Mouse (Mus musculus) central nervous system, embryonic 14 days (tissue): ENCODE data around the gene Fut9. TPM values are rescaled to one million over a fixed set of nuclear protein-coding genes. Genes with fewer than 3 reads are reported as not detected.

Experiments
- polyA plus RNA-seq: library from polyadenylated mRNA; depleted of rRNA; stranded (reverse); fragments of >200 nt; gene quantifications from 2 replicates; pipeline ENCODE4 v1.2.3, GENCODE M21; 2012; rRNA removed

The Fut9 gene
- polyA plus RNA-seq, result 4.8 and 6.6 TPM in 2 replicates

DNA sequence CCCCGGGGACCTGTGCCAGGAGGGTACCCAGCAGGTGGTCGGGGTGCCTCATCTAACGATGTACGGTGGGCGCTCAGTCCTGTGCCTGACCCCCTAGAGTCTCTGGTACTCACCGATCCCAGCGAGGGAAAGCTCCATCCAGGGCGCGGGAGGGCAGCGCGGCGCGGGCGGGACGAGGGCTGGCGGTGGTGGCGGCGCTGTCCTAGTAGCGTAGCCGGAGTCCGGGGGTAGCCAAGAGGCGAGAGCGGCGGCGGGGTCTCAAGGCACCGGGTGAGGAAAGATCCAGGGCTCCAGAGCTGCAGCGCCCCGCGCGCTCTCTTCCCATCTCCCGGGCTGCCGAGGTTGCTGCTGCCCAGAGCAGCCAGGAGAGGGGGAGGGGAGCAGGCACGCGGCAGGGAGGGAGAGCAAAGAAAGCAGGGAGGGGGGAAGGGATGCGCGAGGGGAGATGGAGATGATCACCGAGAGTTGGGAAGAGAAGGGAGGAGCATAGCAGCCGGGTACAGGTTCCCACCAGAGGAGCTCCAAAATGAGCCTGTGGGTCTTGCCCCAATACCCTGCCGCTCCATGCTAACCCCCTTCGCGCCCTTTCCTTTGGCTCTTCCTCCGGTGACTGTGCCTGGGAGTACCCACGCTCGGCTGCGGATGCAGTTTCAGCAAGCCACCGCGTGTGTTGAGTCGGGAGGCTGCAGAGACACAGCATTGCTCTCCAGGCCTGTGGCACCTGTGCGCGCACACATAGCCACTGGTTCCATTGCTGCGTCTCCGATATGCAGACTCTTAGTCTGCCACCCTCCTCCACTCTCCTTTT, at the start of gene Fut9:
Gene Fut9 (minus strand): TSS at position 769 of the 808 bp plus-strand sequence.

